Comparison of ENCODE assay signal across 11 mouse cellular contexts in the genomic region with DNA sequence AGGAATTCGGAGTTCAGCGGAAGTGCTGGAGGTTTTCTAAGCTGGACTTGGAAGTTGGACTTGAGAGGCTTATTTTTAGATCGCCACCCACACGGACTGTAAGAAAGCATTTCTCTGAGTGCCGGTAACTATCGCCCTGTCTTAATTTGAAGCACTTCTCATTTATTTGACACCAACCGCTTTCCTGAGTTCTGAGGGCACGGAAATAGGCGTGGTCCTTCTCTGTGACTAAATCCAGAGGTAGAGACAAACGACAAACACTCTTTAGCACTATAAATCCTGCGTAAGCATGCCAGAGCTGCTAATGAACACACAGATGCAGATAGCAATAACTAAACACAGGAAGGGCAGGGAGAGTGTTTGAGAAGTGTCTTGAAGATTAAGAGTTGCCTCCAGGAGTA.
DNase-seq lines count a peak whose midpoint lies in the region; ATAC-seq and TF ChIP-seq lines count a peak whose summit lies in the region.
"Had no signal": no experiment of that assay in that cellular context is flagged by ENCODE, and none has a peak within 500 bp of the region (broad histone marks: within the 10 kb centered on the region; RNA-seq: fewer than 3 reads in every experiment).

No protein-coding gene starts in this region.

- ATAC-seq in frontal cortex, adult (ENCODE audit: low TSS enrichment), result peak; percentile 88
- peak; percentile 17; the same call in 1 of the 2 replicates for ATAC-seq in lung, embryonic 14.5 days (ENCODE audit: insufficient read depth)
- ATAC-seq in intestine, postnatal 0 days, result no peak
- ATAC-seq in midbrain, embryonic 14.5 days (ENCODE audit: low FRiP score, low TSS enrichment), result no peak

- H3K4me1 ChIP-seq in lung, embryonic 14.5 days (ENCODE audit: insufficient read depth), result no peaks in the 10 kb centered on the region
- no peaks in the 10 kb centered on the region for H3K4me1 ChIP-seq in intestine, postnatal 0 days (replicated peaks; ENCODE audit: control insufficient read depth, insufficient read depth, low read length)
- H3K4me1 ChIP-seq in midbrain, embryonic 14.5 days (ENCODE audit: control insufficient read depth, insufficient read depth, low read length), result no peaks in the 10 kb centered on the region

- 21% methylated on average over 11 of the region's 11 CpGs for WGBS in lung, embryonic 14.5 days
- 27% methylated on average over 11 of the region's 11 CpGs for WGBS in intestine, postnatal 0 days
- WGBS in midbrain, embryonic 14.5 days, result 87% methylated on average over 11 of the region's 11 CpGs

- no peak for TF ChIP-seq CTCF in lung, embryonic 14.5 days (IDR thresholded peaks at IDR 0.05; ENCODE audit: low read depth)
- TF ChIP-seq CTCF in intestine, postnatal 0 days (IDR thresholded peaks at IDR 0.05; ENCODE audit: low read depth), result no peak

- H3K4me2 ChIP-seq in lung, embryonic 14.5 days, result peak overlapping the region; percentile 30
- H3K4me2 ChIP-seq in intestine, postnatal 0 days (replicated peaks; ENCODE audit: low read depth), result peak overlapping the region; percentile 27; the same call in 1 of the 2 replicates
- no peak overlapping the region for H3K4me2 ChIP-seq in midbrain, embryonic 14.5 days (ENCODE audit: low read length)
- H3K4me2 ChIP-seq: embryonic facial prominence, embryonic 15.5 days had no signal

- no peaks in the 10 kb centered on the region for H3K27me3 ChIP-seq in lung, embryonic 14.5 days (ENCODE audit: insufficient read depth, low read length)
- H3K27me3 ChIP-seq in intestine, postnatal 0 days (replicated peaks; ENCODE audit: control insufficient read depth, insufficient read depth, low read length), result no peaks in the 10 kb centered on the region
- no peaks in the 10 kb centered on the region for H3K27me3 ChIP-seq in midbrain, embryonic 14.5 days (ENCODE audit: control insufficient read depth, insufficient read depth, low read length)
- H3K27me3 ChIP-seq: embryonic facial prominence, embryonic 15.5 days had no signal

- no peak overlapping the region for H3K4me3 ChIP-seq in lung, embryonic 14.5 days (ENCODE audit: low read depth, low read length)
- H3K4me3 ChIP-seq in intestine, postnatal 0 days (ENCODE audit: low read depth, low read length), result no peak overlapping the region
- H3K4me3 ChIP-seq in midbrain, embryonic 14.5 days (replicated peaks; ENCODE audit: low read depth, low read length), result no peak overlapping the region
- H3K4me3 ChIP-seq: embryonic facial prominence, embryonic 15.5 days; layer of hippocampus, adult 2 months had no signal

- H3K36me3 ChIP-seq in lung, embryonic 14.5 days (ENCODE audit: insufficient read depth), result no peaks in the 10 kb centered on the region
- no peaks in the 10 kb centered on the region for H3K36me3 ChIP-seq in intestine, postnatal 0 days (ENCODE audit: control insufficient read depth, insufficient read depth)
- no peaks in the 10 kb centered on the region for H3K36me3 ChIP-seq in midbrain, embryonic 14.5 days (ENCODE audit: control insufficient read depth, insufficient read depth, low read length)
- H3K36me3 ChIP-seq: embryonic facial prominence, embryonic 15.5 days had no signal

- no peaks in the 10 kb centered on the region for H3K9me3 ChIP-seq in lung, embryonic 14.5 days (ENCODE audit: low read depth, low read length)
- no peaks in the 10 kb centered on the region for H3K9me3 ChIP-seq in intestine, postnatal 0 days (ENCODE audit: control insufficient read depth)
- H3K9me3 ChIP-seq in midbrain, embryonic 14.5 days (ENCODE audit: control insufficient read depth, low read length), result no peaks in the 10 kb centered on the region
- H3K9me3 ChIP-seq: embryonic facial prominence, embryonic 15.5 days had no signal

- no peak for DNase-seq in frontal cortex, postnatal 14 days (ENCODE audit: low spot score in 2 of 2)
- peak; percentile 51 for DNase-seq in lung, embryonic 14.5 days
- no peak for DNase-seq in lung, postnatal 14 days
- peak; percentile 5 for DNase-seq in right cerebral cortex, postnatal 25 days
- DNase-seq in retina, embryonic 14.5 days (ENCODE audit: low spot score), result no peak
- DNase-seq in midbrain, embryonic 14.5 days, result no peak
- DNase-seq: gastrocnemius, postnatal 36 days had no signal

- peak overlapping the region; percentile 21; the same call in 1 of the 2 replicates for H3K27ac ChIP-seq in lung, embryonic 14.5 days (ENCODE audit: low read depth)
- no peak overlapping the region for H3K27ac ChIP-seq in intestine, postnatal 0 days (ENCODE audit: low read depth, low read length)
- H3K27ac ChIP-seq in midbrain, embryonic 14.5 days (replicated peaks; ENCODE audit: low read depth, low read length), result no peak overlapping the region
- H3K27ac ChIP-seq: embryonic facial prominence, embryonic 15.5 days; layer of hippocampus, adult 2 months had no signal

- H3K9ac ChIP-seq in lung, embryonic 14.5 days, result no peak overlapping the region
- H3K9ac ChIP-seq in intestine, postnatal 0 days (ENCODE audit: low read depth, low read length), result no peak overlapping the region
- no peak overlapping the region for H3K9ac ChIP-seq in midbrain, embryonic 14.5 days (replicated peaks; ENCODE audit: low read length)
- H3K9ac ChIP-seq: embryonic facial prominence, embryonic 15.5 days had no signal

Comparison
In these comparisons a context has a peak if more than half of its experiments do, and no peak if none do; other contexts are left out.
1. DNase-seq: peak in lung, embryonic 14.5 days (single experiment) and right cerebral cortex, postnatal 25 days (single experiment); none in frontal cortex, postnatal 14 days (0 of 2), lung, postnatal 14 days (single experiment), retina, embryonic 14.5 days (single experiment) and midbrain, embryonic 14.5 days (single experiment).
2. ATAC-seq: peak in frontal cortex, adult (single experiment) and lung, embryonic 14.5 days (single experiment); none in intestine, postnatal 0 days (single experiment) and midbrain, embryonic 14.5 days (single experiment).